Mouse (Mus musculus) C2C12 (cell line): Measurements from ENCODE around the gene Kif14.
A peak's percentile ranks its signal among the peaks of the same experiment; 100 is the strongest.

Experiments used
- CTCF ChIP-seq: IDR thresholded peaks from one replicate; pipeline ENCODE4 v1.5.1; 2011; ENCODE audit not compliant: control insufficient read depth, insufficient read depth, insufficient read length
- FOSL1 ChIP-seq: IDR thresholded peaks from one replicate; pipeline ENCODE4 v1.8.0; 2011; ENCODE audit warnings: mild to moderate bottlenecking, low read length; ENCODE audit not compliant: poor library complexity, insufficient read depth, severe bottlenecking
- MAX ChIP-seq: IDR thresholded peaks from one replicate; pipeline ENCODE4 v1.6.1; 2011; ENCODE audit warnings: mild to moderate bottlenecking, control low read depth
- MYOD1 ChIP-seq: IDR thresholded peaks from one replicate; pipeline ENCODE4 v1.6.1; 2011; ENCODE audit warnings: low read depth; ENCODE audit not compliant: control insufficient read depth, insufficient read length
- MYOG ChIP-seq: IDR thresholded peaks from one replicate; pipeline ENCODE4 v1.6.1; 2011; ENCODE audit not compliant: control insufficient read depth, insufficient read length; ENCODE audit errors: extremely low read depth
- USF1 ChIP-seq: IDR thresholded peaks from one replicate; pipeline ENCODE4 v1.6.1; 2011; ENCODE audit warnings: low read depth, mild to moderate bottlenecking, control low read depth, moderate library complexity

DNA sequence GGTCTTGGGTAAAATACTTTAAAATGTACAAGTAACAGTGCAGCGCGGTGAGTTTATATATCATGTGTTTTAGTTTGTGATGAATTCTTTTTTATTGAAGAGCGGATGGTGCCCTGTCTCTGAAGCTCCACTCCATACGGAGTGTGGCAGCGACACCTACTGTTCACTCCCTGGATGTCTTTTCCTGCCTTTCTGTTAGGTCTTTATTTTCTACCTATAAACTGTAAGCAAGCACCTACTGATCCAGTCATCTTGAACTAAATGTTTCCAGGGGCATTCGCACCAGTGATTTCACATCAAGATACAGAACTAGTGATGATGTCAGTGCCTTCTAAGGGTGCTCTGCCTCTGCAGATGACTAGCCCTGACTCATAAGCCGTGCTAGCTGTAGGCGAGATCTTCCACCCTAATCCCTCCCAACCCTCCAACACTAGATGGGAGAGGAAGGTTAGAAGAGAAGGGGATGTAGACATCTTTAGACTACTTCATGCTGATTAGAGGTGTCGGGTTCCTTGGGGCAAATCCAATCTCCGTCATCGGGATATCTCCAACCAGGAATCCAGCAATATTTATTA, 55.3 kb downstream of the Kif14 start:
- TF ChIP-seq CTCF (peak; percentile 23), MYOG (no peak), MAX (no peak), USF1 (no peak), MYOD1 (no peak), FOSL1 (no peak)
